Mouse (Mus musculus): Measurements from ENCODE around the gene H2-Eb1.
"Not testable (repeated sequence)": the region's sequence is repeated elsewhere in the genome, so short reads cannot be mapped to it uniquely, and the experiment has no call there.

The H2-Eb1 gene

GRCm38 (mm10) chr17:34291609-34292008, 14.1 kb upstream of the H2-Eb1 start:
- peak; percentile 60 for DNase-seq (ENCODE audit: low spot score)

- no peak for DNase-seq (ENCODE audit: low spot score)
Observed at GRCm38 (mm10) chr17:34292570-34292969, 13.1 kb upstream of the H2-Eb1 start.

GRCm38 (mm10) chr17:34293533-34293932, 12.1 kb upstream of the H2-Eb1 start:
- DNase-seq (ENCODE audit: low spot score), result no peak

GRCm38 (mm10) chr17:34294249-34294648, 11.4 kb upstream of the H2-Eb1 start:
- no peak for DNase-seq (ENCODE audit: low spot score)

- DNase-seq (ENCODE audit: low spot score), result no peak
Observed at GRCm38 (mm10) chr17:34295307-34295706, 10.4 kb upstream of the H2-Eb1 start.

- DNase-seq (ENCODE audit: low spot score), result no peak
Observed at GRCm38 (mm10) chr17:34295891-34296794, 9.5 kb upstream of the H2-Eb1 start.

- DNase-seq (ENCODE audit: low spot score), result no peak
Observed at GRCm38 (mm10) chr17:34299356-34299755, 6.3 kb upstream of the H2-Eb1 start.

- DNase-seq (ENCODE audit: low spot score), result no peak
Observed at GRCm38 (mm10) chr17:34300071-34300470, 5.6 kb upstream of the H2-Eb1 start.

- DNase-seq (ENCODE audit: low spot score), result no peak
Observed at GRCm38 (mm10) chr17:34300691-34301566, 4.7 kb upstream of the H2-Eb1 start.

DNA sequence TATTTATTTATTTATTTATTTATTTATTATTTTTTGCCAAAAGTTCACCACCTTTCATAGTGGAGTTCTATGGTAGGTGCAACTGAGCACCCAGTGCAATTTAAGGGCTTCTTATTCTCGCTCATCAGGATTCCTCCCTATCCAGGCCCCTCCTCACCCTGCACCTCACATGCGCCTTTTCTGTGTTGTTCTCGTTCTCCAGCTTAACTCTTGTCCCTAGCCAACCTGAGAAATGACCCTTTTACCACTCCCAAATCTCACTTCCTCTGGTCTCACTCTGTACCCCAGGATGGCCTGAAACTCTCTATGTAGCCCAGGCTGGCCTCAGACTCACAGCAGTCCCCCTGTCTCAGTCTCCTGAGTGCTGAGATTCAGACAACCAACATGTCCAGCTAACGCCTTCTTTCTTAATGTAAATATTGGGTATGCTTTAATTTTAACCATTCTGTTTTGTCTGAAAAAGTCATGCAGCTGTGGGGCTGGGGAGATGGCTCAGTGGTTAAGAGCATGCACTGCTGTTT, 3.9 kb upstream of the H2-Eb1 start:
- no peak for DNase-seq (ENCODE audit: low spot score)

DNA sequence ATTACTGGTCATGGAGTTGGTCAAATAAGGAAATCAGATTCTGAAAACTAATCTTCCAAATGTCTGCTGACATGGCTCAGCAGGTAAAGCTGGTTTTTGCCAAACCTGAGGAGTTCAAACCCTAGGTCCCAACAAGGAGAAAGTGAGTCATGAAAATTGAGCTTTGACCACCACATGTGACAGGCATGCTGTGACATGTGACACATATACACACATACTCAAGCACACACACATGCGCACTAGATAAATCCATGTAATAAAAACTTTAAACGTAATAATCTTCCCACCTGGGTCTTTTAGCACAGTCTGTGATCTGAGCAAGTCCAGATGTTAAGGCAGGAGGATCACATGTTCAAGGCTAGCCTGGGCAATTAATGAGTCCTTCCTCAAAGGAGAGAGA, 1.9 kb upstream of the H2-Eb1 start:
- DNase-seq (ENCODE audit: low spot score), result no peak

- DNase-seq (ENCODE audit: low spot score), result peak; percentile 52
Observed at GRCm38 (mm10) chr17:34304751-34305150, 916 bp upstream of the H2-Eb1 start.

DNA sequence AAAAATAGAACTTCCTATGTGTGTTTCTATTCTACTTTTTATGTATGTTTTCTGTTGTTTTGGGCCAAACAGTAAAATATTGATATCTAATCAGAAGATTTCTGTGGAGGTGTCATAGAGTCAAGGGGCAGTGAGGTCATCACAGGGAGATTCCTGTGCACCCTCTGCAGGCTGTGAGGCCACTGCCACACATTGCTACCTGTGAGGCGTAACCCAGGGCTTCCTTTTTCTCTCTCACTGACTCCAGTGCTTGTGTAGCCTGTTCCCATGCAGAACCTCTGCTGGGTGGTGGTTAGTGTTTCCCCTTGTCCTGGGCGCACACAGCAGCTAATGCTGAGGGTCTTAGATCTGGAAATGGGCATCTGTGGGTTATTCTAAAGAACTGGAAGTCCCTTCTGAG, 740 bp downstream of the H2-Eb1 start:
- no peak for DNase-seq (ENCODE audit: low spot score)

DNA sequence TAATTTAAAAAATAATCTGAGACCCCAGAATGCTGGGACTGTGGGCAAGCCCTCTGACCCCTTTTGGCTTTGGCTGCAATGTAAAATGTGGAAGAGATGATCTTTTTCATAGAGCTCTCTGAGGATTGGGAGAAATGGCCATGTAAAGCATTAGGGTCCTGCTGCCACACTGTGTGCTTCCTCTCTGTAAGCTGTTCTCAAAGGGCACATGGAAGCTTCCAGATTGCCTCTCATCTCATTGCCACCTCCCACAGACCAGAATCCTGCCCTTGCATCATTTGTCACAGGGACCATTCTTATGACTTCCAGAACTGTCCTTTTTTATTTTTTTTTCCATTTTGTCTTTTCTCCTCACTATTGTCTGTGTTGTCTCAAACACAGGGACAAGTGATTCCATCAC, 1.5 kb downstream of the H2-Eb1 start:
- no peak for DNase-seq (ENCODE audit: low spot score)

DNA sequence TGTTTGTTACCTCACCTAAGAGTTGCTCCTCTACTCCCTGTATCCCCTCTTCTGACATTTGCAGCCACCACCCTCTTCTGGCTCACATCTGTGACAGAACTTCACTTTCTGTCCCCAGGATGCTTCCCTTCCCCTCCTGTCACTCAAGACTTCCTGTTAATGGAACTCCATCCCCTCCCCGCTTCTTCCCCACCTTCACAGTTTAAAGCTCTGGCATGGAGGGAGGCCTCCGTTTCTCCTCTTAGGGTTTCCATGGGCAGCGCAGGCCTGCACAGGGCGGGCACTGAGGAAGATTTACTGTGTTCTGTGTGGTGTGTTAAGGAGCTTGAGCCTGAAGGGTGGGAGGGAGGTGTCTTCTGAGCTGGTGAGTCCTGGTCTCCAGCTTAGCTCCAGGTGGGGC, 2.5 kb downstream of the H2-Eb1 start:
- no peak for DNase-seq (ENCODE audit: low spot score)

GRCm38 (mm10) chr17:34309225-34309624, 3.6 kb downstream of the H2-Eb1 start:
- DNase-seq (ENCODE audit: low spot score), result no peak

DNA sequence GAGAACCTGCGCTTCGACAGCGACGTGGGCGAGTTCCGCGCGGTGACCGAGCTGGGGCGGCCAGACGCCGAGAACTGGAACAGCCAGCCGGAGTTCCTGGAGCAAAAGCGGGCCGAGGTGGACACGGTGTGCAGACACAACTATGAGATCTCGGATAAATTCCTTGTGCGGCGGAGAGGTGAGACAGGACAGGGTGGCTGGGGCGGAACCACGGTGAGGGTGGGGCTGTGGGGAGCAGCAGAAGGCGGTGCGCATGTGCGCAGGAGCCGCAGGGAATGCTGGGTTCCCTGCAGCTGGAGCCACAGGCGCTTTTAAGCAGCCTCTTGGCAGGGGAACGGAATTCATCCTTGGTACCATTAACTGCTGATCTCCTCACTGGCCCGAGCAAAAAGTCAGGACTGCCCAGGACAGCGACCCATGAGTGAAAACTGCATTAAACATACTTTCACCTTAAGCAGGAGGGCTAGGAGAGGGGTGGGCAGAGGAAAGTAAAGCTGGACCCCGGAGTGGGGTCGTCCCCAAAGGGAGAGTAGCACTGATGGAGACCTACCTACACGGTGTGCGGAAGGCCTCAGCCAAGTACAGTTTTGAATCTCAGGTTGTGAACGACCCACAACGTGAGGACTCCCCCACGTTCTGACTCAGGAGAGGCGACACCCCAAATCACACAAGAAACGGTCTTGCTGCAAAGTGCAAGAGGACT, 4.2 kb downstream of the H2-Eb1 start:
- peak; percentile 73 for DNase-seq (ENCODE audit: low spot score)

DNA sequence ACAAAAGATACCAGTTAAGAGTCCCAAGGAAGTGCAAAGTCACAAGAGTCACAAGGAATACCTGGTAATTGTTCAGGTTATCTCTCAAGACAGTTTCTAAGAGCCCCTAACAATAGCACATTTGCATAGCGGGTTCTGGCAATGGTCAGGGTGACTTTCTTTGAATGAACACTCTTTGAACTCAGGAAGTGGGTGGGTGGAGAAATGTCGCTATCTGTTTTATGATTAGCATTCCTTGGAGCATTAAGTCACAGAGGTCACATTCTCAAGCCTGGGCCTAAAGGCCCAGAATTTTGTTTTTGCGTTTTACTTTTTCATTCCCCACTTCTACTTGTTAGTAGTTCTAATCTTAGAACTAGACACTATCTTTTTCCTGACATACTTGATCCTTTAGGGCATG, 4.9 kb downstream of the H2-Eb1 start:
- DNase-seq (ENCODE audit: low spot score), result not testable (repeated sequence)

DNA sequence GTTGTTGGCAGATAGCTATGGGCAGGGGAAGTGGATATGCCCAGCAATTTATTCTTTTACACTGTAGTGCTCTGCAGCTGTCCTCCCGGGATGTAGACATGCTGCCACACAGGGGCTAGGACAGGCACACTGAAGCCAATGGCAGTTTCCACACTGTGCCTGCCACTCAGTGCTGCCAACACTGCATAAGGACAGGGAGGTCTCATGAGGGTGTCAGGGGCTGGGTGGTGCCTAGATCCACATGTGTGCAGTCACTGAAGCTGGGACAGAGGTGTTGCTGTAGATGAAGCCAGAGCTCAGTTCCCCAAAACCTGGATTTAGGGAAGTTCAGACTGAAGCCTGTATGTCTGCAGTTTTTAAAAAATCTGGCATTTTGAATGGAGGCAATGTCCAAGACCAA, 6.5 kb downstream of the H2-Eb1 start:
- DNase-seq (ENCODE audit: low spot score), result no peak

- peak; percentile 28 for DNase-seq (ENCODE audit: low spot score)
Observed at GRCm38 (mm10) chr17:34313393-34313792, 7.7 kb downstream of the H2-Eb1 start.

DNA sequence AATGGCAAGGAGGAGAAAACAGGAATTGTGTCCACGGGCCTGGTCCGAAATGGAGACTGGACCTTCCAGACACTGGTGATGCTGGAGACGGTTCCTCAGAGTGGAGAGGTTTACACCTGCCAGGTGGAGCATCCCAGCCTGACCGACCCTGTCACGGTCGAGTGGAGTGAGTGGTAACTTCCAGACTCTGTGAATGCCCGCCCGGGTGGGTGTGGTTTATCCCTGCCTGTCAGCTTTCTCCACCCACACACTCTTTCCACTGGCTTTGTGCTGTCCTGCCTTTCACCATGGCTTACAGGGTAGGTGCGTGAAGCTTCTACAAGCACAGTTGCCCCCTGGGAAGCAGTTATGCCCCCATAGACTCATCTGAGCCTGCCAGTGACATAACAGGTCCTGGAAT, 8.6 kb downstream of the H2-Eb1 start:
- no peak for DNase-seq (ENCODE audit: low spot score)

DNA sequence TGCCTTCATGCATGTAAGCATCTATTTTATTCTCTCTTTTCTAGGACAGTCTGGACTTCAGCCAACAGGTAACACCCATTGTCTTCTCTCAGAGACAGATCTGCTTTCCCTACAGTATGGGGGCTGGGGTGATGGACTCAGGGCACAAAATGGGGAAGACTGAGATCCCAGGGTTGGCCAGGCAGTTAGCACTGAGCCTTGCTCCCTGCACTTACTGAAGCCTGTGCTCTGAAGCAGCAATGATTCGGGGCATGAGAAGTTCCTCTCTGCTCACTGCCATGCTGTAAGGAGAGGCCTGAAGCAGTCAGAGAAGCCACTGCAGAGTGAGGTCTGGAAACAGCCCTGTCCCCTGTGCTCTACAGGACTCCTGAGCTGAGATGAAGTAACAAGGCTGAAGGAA, 9.8 kb downstream of the H2-Eb1 start:
- no peak for DNase-seq (ENCODE audit: low spot score)
